Mouse (Mus musculus) liver, adult 2 months (tissue): ENCODE results near the gene Casz1.

ENCODE experiments used
- CTCF ChIP-seq: fragments of 200-500 bp; IDR thresholded peaks from 2 replicates; pipeline ENCODE4 v1.5.1; 2011; ENCODE audit warnings: low read depth, low read length, control low read depth
- POLR2A ChIP-seq: fragments of 200-500 bp; IDR thresholded peaks from 2 replicates; pipeline ENCODE4 v1.6.1; 2011; ENCODE audit warnings: low read length, control low read depth; ENCODE audit not compliant: insufficient read depth; ENCODE audit errors: extremely low read depth

DNA sequence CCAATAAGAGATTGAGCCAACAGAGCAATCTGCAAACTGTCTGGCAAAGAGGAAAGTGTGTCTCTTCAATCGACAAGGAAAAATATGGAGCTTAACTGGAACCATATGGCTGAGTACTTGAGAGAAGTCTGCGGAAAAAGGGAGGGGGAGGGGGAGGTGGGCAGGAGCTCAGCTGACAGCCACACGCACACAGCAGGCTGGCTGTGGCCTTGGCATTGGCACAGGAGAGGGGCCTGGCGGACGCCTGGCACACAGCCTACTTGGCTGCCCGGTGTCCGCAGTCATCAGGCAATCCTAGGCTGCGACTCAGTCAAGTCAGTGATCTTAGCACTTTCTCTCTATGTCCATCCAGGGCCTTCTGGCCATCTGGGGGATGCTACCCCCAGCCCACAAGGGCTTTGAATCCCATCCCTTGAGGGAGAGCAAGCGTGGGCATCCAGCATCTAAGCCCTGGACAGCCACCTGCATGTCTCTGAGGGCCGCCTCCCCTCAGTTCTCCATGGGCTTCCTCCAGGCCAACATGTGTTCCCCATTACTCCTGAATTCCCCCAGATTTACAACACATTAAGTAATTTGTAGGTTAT lies 67.6 kb downstream of the Casz1 start:
- TF ChIP-seq CTCF: no peak
- no peak for TF ChIP-seq POLR2A
